Mouse (Mus musculus) small intestine, adult 2 months (tissue): ENCODE measurements at regions not wholly inside any gene's neighbourhood (a gene's known extent, or its start where the extent isn't known, plus 50 kb on each side); places are given as distances from the start of the nearest gene placed in this dataset.

ENCODE experiments used
- H3K27ac ChIP-seq: fragments of 200-500 bp; 2 replicates; pipeline ENCODE4 v1.5.1; 2012; ENCODE audit warnings: low read depth, low read length, control low read depth, inconsistent platforms; ENCODE audit not compliant: insufficient read depth
- H3K27me3 ChIP-seq: fragments of 200-500 bp; 2 replicates; pipeline ENCODE4 v1.6.1; 2012; ENCODE audit warnings: mild to moderate bottlenecking, moderate library complexity, low read length, inconsistent platforms; ENCODE audit not compliant: control insufficient read depth, insufficient read depth
- H3K36me3 ChIP-seq: fragments of 200-500 bp; 2 replicates; pipeline ENCODE4 v1.6.1; 2012; ENCODE audit warnings: mild to moderate bottlenecking, low read length, control low read depth, inconsistent platforms; ENCODE audit not compliant: control insufficient read depth, insufficient read depth
- H3K4me1 ChIP-seq: fragments of 200-500 bp; 2 replicates; pipeline ENCODE4 v1.6.1; 2012; ENCODE audit warnings: low read length, inconsistent platforms, mixed read lengths; ENCODE audit not compliant: control insufficient read depth, insufficient read depth, insufficient read length
- H3K4me3 ChIP-seq: fragments of 200-500 bp; 2 replicates; pipeline ENCODE4 v1.5.1; 2012; ENCODE audit warnings: low read depth, mild to moderate bottlenecking, control low read depth, inconsistent platforms, low read length, moderate library complexity
- CTCF ChIP-seq: fragments of 200-500 bp; IDR thresholded peaks from 2 replicates; pipeline ENCODE4 v1.5.1; 2012; ENCODE audit warnings: low read depth, mild to moderate bottlenecking, control low read depth, inconsistent platforms, low read length, moderate library complexity, mixed read lengths; ENCODE audit not compliant: insufficient replicate concordance, insufficient read length; ENCODE audit errors: extremely low read depth
- POLR2A ChIP-seq: fragments of 200-500 bp; IDR thresholded peaks from 2 replicates; pipeline ENCODE4 v1.6.1; 2012; ENCODE audit warnings: low read depth, mild to moderate bottlenecking, control low read depth, inconsistent platforms, low read length, moderate library complexity
- WGBS: fragments of 180-500 bp; shearing (Covaris S2); methylation state at CpG from one replicate; pipeline ENCODE4 v1.1.7; 2018; 5-methylcytosine and 5-hydroxymethylcytosine counted together

GRCm38 (mm10) chr1:167951717-167952116 is 262.7 kb downstream of the Lmx1a start:
- no peak overlapping the region for H3K4me3 ChIP-seq
- TF ChIP-seq POLR2A (no peak), CTCF (no peak)

GRCm38 (mm10) chr1:167958531-167958930 is 269.5 kb downstream of the Lmx1a start:
- no peaks in the 10 kb centered on the region for H3K27me3 ChIP-seq
- no peak overlapping the region for H3K27ac ChIP-seq
- no peaks in the 10 kb centered on the region for H3K4me1 ChIP-seq
- no peaks in the 10 kb centered on the region for H3K36me3 ChIP-seq
- no peak overlapping the region for H3K4me3 ChIP-seq
- 66% methylated on average over 6 of the region's 6 CpGs for WGBS
- no peak for TF ChIP-seq POLR2A
- TF ChIP-seq CTCF, result no peak

More at GRCm38 (mm10) chr1:167951717-167952116, 262.7 kb downstream of the Lmx1a start:
- no peaks in the 10 kb centered on the region for H3K27me3 ChIP-seq
- H3K36me3 ChIP-seq, result no peaks in the 10 kb centered on the region
- H3K27ac ChIP-seq, result no peak overlapping the region
- no peaks in the 10 kb centered on the region for H3K4me1 ChIP-seq

GRCm38 (mm10) chr1:167969545-167969944 is 280.5 kb downstream of the Lmx1a start:
- Histone ChIP-seq H3K4me1 (no peaks in the 10 kb centered on the region), H3K36me3 (no peaks in the 10 kb centered on the region), H3K27me3 (no peaks in the 10 kb centered on the region), H3K4me3 (no peak overlapping the region), H3K27ac (no peak overlapping the region)
- 82% methylated on average over 3 of the region's 3 CpGs for WGBS
- no peak for TF ChIP-seq POLR2A
- TF ChIP-seq CTCF, result no peak

- H3K27me3 ChIP-seq, result no peaks in the 10 kb centered on the region
- no peak overlapping the region for H3K27ac ChIP-seq
- TF ChIP-seq POLR2A, result no peak
- no peak for TF ChIP-seq CTCF
- H3K36me3 ChIP-seq, result no peaks in the 10 kb centered on the region
- no peak overlapping the region for H3K4me3 ChIP-seq
- 76% methylated on average over 5 of the region's 5 CpGs for whole genome bisulfite sequencing
- H3K4me1 ChIP-seq, result no peaks in the 10 kb centered on the region
Observed at GRCm38 (mm10) chr1:167969985-167970384, 280.9 kb downstream of the Lmx1a start.

GRCm38 (mm10) chr1:167976708-167977107 is 287.7 kb downstream of the Lmx1a start:
- Histone ChIP-seq H3K36me3 (no peaks in the 10 kb centered on the region), H3K27ac (no peak overlapping the region), H3K27me3 (no peaks in the 10 kb centered on the region), H3K4me3 (no peak overlapping the region), H3K4me1 (no peaks in the 10 kb centered on the region)
- no peak for TF ChIP-seq CTCF
- no peak for TF ChIP-seq POLR2A
- 83% methylated on average over 3 of the region's 3 CpGs for WGBS

GRCm38 (mm10) chr1:167979187-167979586 is 290.1 kb downstream of the Lmx1a start:
- H3K27me3 ChIP-seq, result no peaks in the 10 kb centered on the region
- H3K4me3 ChIP-seq, result no peak overlapping the region
- TF ChIP-seq POLR2A, result no peak
- TF ChIP-seq CTCF, result no peak
- WGBS, result 61% methylated on average over 3 of the region's 3 CpGs
- no peaks in the 10 kb centered on the region for H3K4me1 ChIP-seq
- H3K27ac ChIP-seq, result no peak overlapping the region
- H3K36me3 ChIP-seq, result no peaks in the 10 kb centered on the region

- Histone ChIP-seq H3K4me1 (no peaks in the 10 kb centered on the region), H3K36me3 (no peaks in the 10 kb centered on the region), H3K4me3 (no peak overlapping the region), H3K27ac (no peak overlapping the region), H3K27me3 (no peaks in the 10 kb centered on the region)
- TF ChIP-seq POLR2A (no peak), CTCF (no peak)
- 82% methylated on average over 5 of the region's 5 CpGs for WGBS
Observed at GRCm38 (mm10) chr1:167979588-167979987, 290.6 kb downstream of the Lmx1a start.

GRCm38 (mm10) chr1:167981292-167981691 is 292.3 kb downstream of the Lmx1a start:
- no peaks in the 10 kb centered on the region for H3K4me1 ChIP-seq
- no peak overlapping the region for H3K27ac ChIP-seq
- H3K4me3 ChIP-seq, result no peak overlapping the region
- no peaks in the 10 kb centered on the region for H3K27me3 ChIP-seq
- 87% methylated on average over 2 of the region's 2 CpGs for WGBS
- TF ChIP-seq CTCF (no peak), POLR2A (no peak)
- H3K36me3 ChIP-seq, result no peaks in the 10 kb centered on the region
